Mouse (Mus musculus) limb, embryonic 14.5 days (tissue): ENCODE measurements at regions not wholly inside any gene's neighbourhood (a gene's known extent, or its start where the extent isn't known, plus 50 kb on each side); places are given as distances from the start of the nearest gene placed in this dataset.
"Not testable (repeated sequence)": the region's sequence is repeated elsewhere in the genome, so short reads cannot be mapped to it uniquely, and the experiment has no call there.

Experiments used
- ATAC-seq: fragments of 200-750 bp; cut with Nextera tagmentation; 2 replicates; pipeline ENCODE4 v1.8.0; 2017; ENCODE audit warnings: low read depth, moderate number of reproducible peaks, moderate TSS enrichment; ENCODE audit not compliant: low FRiP score
- DNase-seq: peaks from one replicate; pipeline ENCODE4 v3.0.0-alpha.2; 2015; ENCODE audit warnings: low spot score
- H3K27ac ChIP-seq: fragments of 300-500 bp; sonication (generic); replicated peaks from 2 replicates; pipeline ENCODE4 v1.5.1; 2014; ENCODE audit warnings: low read depth, mild to moderate bottlenecking, low read length, moderate library complexity, mixed read lengths
- H3K27me3 ChIP-seq: fragments of 300-500 bp; sonication (generic); 2 replicates; pipeline ENCODE4 v1.6.1; 2014; ENCODE audit warnings: low read length, mixed read lengths; ENCODE audit not compliant: control insufficient read depth, insufficient read depth
- H3K36me3 ChIP-seq: fragments of 300-500 bp; sonication (generic); 2 replicates; pipeline ENCODE4 v1.6.1; 2014; ENCODE audit warnings: mild to moderate bottlenecking, low read length, moderate library complexity, mixed read lengths; ENCODE audit not compliant: control insufficient read depth, insufficient read depth
- H3K4me1 ChIP-seq: fragments of 300-500 bp; sonication (generic); 2 replicates; pipeline ENCODE4 v1.6.1; 2014; ENCODE audit warnings: antibody characterized with exemption, low read length, mixed read lengths; ENCODE audit not compliant: control insufficient read depth, insufficient read depth
- H3K4me2 ChIP-seq: fragments of 300-500 bp; sonication (generic); replicated peaks from 2 replicates; pipeline ENCODE4 v1.6.1; 2014; ENCODE audit warnings: low read depth, mild to moderate bottlenecking, low read length, moderate library complexity; ENCODE audit not compliant: severe bottlenecking
- H3K4me3 ChIP-seq: fragments of 300-500 bp; sonication (generic); replicated peaks from 2 replicates; pipeline ENCODE4 v1.5.1; 2014; ENCODE audit warnings: low read length
- H3K9ac ChIP-seq: fragments of 300-500 bp; sonication (generic); 2 replicates; pipeline ENCODE4 v1.6.1; 2014; ENCODE audit warnings: mild to moderate bottlenecking, low read depth, low read length, moderate library complexity; ENCODE audit not compliant: severe bottlenecking
- H3K9me3 ChIP-seq: fragments of 300-500 bp; sonication (generic); 2 replicates; pipeline ENCODE4 v1.6.1; 2016; ENCODE audit warnings: low read length; ENCODE audit not compliant: control insufficient read depth
- POLR2A ChIP-seq: fragments of 200-500 bp; IDR thresholded peaks from 2 replicates; pipeline ENCODE4 v1.8.0; 2012; ENCODE audit warnings: inconsistent platforms, mild to moderate bottlenecking, moderate library complexity, borderline replicate concordance; ENCODE audit not compliant: insufficient read depth, insufficient read length; ENCODE audit errors: extremely low read depth
- WGBS: fragments of 180-500 bp; shearing (Covaris S2); extraction: QIAGEN DNeasy Blood & Tissue Kit; methylation state at CpG from one replicate; pipeline ENCODE4 v1.1.7; 2014; 5-methylcytosine and 5-hydroxymethylcytosine counted together

DNA sequence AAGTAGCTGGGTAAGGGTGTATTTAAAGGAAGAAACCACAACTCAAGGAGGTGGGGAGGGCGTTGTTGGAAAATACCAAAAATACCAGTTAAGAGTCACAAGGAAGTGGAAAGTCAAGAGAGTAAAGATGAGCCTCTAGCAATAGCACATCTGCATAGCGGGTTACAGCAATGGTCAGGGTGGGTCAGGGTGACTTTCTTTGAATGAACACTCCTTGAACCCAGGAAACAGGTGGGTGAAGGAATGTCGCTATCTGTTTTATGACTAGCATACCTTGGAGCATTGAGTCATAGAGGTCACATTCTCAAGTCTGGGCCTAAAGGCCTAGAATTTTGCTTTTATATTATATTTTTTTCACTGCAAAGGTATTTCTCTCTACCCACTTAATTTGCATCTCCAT, 950.8 kb upstream of the Tyrp1 start:
- not testable (repeated sequence) for DNase-seq, H3K4me2 ChIP-seq, H3K4me3 ChIP-seq, H3K9ac ChIP-seq, H3K27ac ChIP-seq, H3K36me3 ChIP-seq, H3K4me1 ChIP-seq, H3K9me3 ChIP-seq, H3K27me3 ChIP-seq, ATAC-seq
- 94% methylated on average over 3 of the region's 3 CpGs for WGBS

DNA sequence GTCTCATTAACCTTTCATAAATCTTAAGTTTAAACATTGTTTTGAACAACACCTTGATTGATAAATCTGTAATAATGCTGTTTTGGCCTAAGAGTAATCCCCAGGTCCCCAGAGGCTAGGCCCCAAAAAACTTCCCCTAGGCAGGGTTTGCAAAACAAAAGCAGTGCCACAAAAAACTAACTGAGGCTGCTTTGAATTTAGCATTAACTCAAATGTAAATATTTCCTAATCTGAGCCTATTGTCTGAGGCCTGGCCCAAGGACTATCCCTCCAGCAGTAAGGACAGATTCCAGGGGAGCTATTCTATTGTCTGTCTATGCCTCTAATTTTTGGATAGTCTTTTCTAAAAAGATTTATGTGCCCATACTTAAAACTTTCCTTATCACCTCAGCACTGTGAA, 949.8 kb upstream of the Tyrp1 start:
- Histone ChIP-seq H3K9ac (no peak overlapping the region), H3K9me3 (no peaks in the 10 kb centered on the region), H3K4me3 (no peak overlapping the region), H3K27me3 (no peaks in the 10 kb centered on the region), H3K4me1 (no peaks in the 10 kb centered on the region), H3K27ac (no peak overlapping the region), H3K36me3 (no peaks in the 10 kb centered on the region), H3K4me2 (no peak overlapping the region)
- ATAC-seq (no peak), DNase-seq (no peak)
- no peak for TF ChIP-seq POLR2A

DNA sequence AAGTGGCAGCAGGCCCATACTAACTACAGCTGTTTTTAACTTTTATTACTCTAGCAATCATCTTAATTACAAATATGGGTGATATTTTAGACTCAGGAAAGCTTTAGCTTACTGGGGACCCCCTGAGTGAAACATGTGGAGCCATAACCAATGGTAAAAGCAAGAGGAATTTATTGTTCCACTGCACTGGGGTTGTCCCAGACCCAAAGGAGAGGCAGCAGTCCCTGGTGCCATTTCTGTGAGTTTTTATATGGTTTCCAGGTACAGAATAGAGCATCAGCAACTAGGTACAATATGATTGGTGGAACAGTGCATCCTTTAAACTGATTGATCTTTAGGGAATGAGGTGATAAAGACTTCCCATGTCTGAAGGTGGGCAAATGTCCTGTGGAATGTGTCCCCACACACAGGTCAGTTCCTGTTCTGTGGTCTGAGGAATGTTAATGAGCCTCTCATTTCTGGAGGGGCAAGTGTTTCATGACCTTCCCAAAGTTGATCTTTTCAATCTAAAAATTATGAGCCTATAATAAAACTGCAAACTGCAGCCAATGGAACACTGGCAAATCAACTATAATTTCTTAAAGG, 949.0 kb upstream of the Tyrp1 start:
- H3K27me3 ChIP-seq, result no peaks in the 10 kb centered on the region
- no peaks in the 10 kb centered on the region for H3K36me3 ChIP-seq
- peak; percentile 47 for ATAC-seq
- no peak overlapping the region for H3K4me3 ChIP-seq
- H3K27ac ChIP-seq, result no peak overlapping the region
- no peak overlapping the region for H3K9ac ChIP-seq
- DNase-seq, result peak; percentile 7
- H3K4me1 ChIP-seq, result no peaks in the 10 kb centered on the region
- no peak overlapping the region for H3K4me2 ChIP-seq
- no peaks in the 10 kb centered on the region for H3K9me3 ChIP-seq
- TF ChIP-seq POLR2A, result no peak
